11 mouse cellular contexts compared by ENCODE assay signal in genomic region chr11:85695614-85696263, GRCm38 (mm10).
DNase-seq lines count a peak whose midpoint lies in the region; ATAC-seq lines count a peak whose summit lies in the region.
"Had no signal": no experiment of that assay in that cellular context is flagged by ENCODE, and none has a peak within 500 bp of the region (broad histone marks: within the 10 kb centered on the region; RNA-seq: fewer than 3 reads in every experiment).

No protein-coding gene starts in this region.

- no peak overlapping the region for H3K4me2 ChIP-seq in midbrain, embryonic 13.5 days (replicated peaks)
- H3K4me2 ChIP-seq in kidney, embryonic 14.5 days (replicated peaks; ENCODE audit: low read depth, low read length) = no peak overlapping the region
- no peak overlapping the region for H3K4me2 ChIP-seq in liver, embryonic 12.5 days

- peaks cover 52% of the 10 kb centered on the region for H3K4me1 ChIP-seq in midbrain, embryonic 10.5 days
- H3K4me1 ChIP-seq in midbrain, embryonic 13.5 days (replicated peaks) = peaks cover 5% of the 10 kb centered on the region; the same call in 1 of the 2 replicates
- peaks cover 44% of the 10 kb centered on the region for H3K4me1 ChIP-seq in kidney, embryonic 14.5 days (ENCODE audit: control insufficient read depth, insufficient read depth, low read length)
- H3K4me1 ChIP-seq in liver, embryonic 12.5 days = peaks cover 29% of the 10 kb centered on the region

- H3K27ac ChIP-seq in midbrain, embryonic 10.5 days (replicated peaks) = peak overlapping the region; percentile 33; the same call in 1 of the 2 replicates
- no peak overlapping the region for H3K27ac ChIP-seq in midbrain, embryonic 13.5 days
- H3K27ac ChIP-seq in kidney, embryonic 14.5 days (ENCODE audit: low read depth, low read length) = peak overlapping the region; percentile 39; the same call in 1 of the 2 replicates
- H3K27ac ChIP-seq in liver, embryonic 12.5 days = no peak overlapping the region

- ATAC-seq in midbrain, embryonic 13.5 days = no peak
- peak; percentile 28; the same call in 1 of the 2 replicates for ATAC-seq in kidney, embryonic 14.5 days (ENCODE audit: low FRiP score, low TSS enrichment)
- ATAC-seq in liver, embryonic 12.5 days = peak; percentile 51
- ATAC-seq in activated CD4-positive, CD25-positive, alpha-beta regulatory T cell, adult 4 months = no peak

- no peak for DNase-seq in midbrain, embryonic 10.5 days (ENCODE audit: low spot score)
- DNase-seq in embryo, embryonic 10.5 days (ENCODE audit: low spot score) = no peak
- no peak for DNase-seq in layer of hippocampus, postnatal 25 days (ENCODE audit: extremely low spot score in 1 of 2, low spot score in 1 of 2)
- DNase-seq: adrenal gland, adult 8-10 months; cerebellum, adult 18-20 months; thymus, postnatal 4 days had no signal

- peaks cover 30% of the 10 kb centered on the region for H3K27me3 ChIP-seq in midbrain, embryonic 10.5 days (ENCODE audit: low read depth, poor library complexity, severe bottlenecking)
- H3K27me3 ChIP-seq in midbrain, embryonic 13.5 days = 0 out of 2 replicates have a peak, but pooled peaks cover 2% of the 10 kb centered on the region
- H3K27me3 ChIP-seq in kidney, embryonic 14.5 days (ENCODE audit: control insufficient read depth, insufficient read depth, low read length) = peaks cover 13% of the 10 kb centered on the region
- H3K27me3 ChIP-seq in liver, embryonic 12.5 days (replicated peaks) = no peaks in the 10 kb centered on the region

- no peaks in the 10 kb centered on the region for H3K9me3 ChIP-seq in midbrain, embryonic 10.5 days (replicated peaks)
- no peaks in the 10 kb centered on the region for H3K9me3 ChIP-seq in midbrain, embryonic 13.5 days
- H3K9me3 ChIP-seq in kidney, embryonic 14.5 days (ENCODE audit: control insufficient read depth, low read length) = no peaks in the 10 kb centered on the region
- no peaks in the 10 kb centered on the region for H3K9me3 ChIP-seq in liver, embryonic 12.5 days (replicated peaks)
- H3K9me3 ChIP-seq: G1E had no signal

- H3K4me3 ChIP-seq in midbrain, embryonic 10.5 days = no peak overlapping the region
- no peak overlapping the region for H3K4me3 ChIP-seq in midbrain, embryonic 13.5 days (replicated peaks)
- H3K4me3 ChIP-seq in kidney, embryonic 14.5 days (ENCODE audit: low read length) = no peak overlapping the region
- no peak overlapping the region for H3K4me3 ChIP-seq in liver, embryonic 12.5 days

- H3K36me3 ChIP-seq in midbrain, embryonic 10.5 days = no peaks in the 10 kb centered on the region
- no peaks in the 10 kb centered on the region for H3K36me3 ChIP-seq in midbrain, embryonic 13.5 days
- no peaks in the 10 kb centered on the region for H3K36me3 ChIP-seq in kidney, embryonic 14.5 days (ENCODE audit: control insufficient read depth, insufficient read depth, low read length)
- H3K36me3 ChIP-seq in liver, embryonic 12.5 days = no peaks in the 10 kb centered on the region
- H3K36me3 ChIP-seq: G1E had no signal

- no peak overlapping the region for H3K9ac ChIP-seq in midbrain, embryonic 13.5 days (replicated peaks)
- H3K9ac ChIP-seq in kidney, embryonic 14.5 days (ENCODE audit: low read depth, low read length) = peak overlapping the region; percentile 12; the same call in 1 of the 2 replicates
- no peak overlapping the region for H3K9ac ChIP-seq in liver, embryonic 12.5 days

- 83% methylated on average over 16 of the region's 16 CpGs for WGBS in midbrain, embryonic 10.5 days
- WGBS in midbrain, embryonic 13.5 days = 79% methylated on average over 16 of the region's 16 CpGs
- 57% methylated on average over 16 of the region's 16 CpGs for WGBS in kidney, embryonic 14.5 days
- 74% methylated on average over 16 of the region's 16 CpGs for WGBS in liver, embryonic 12.5 days (ENCODE audit: insufficient replicate concordance)

Comparison
In these comparisons a context has a peak if more than half of its experiments do, and no peak if none do; other contexts are left out.
1. H3K27ac ChIP-seq: peak in midbrain, embryonic 10.5 days (single experiment) and kidney, embryonic 14.5 days (single experiment); none in midbrain, embryonic 13.5 days (single experiment) and liver, embryonic 12.5 days (single experiment).
2. ATAC-seq: peak in kidney, embryonic 14.5 days (single experiment) and liver, embryonic 12.5 days (single experiment); none in midbrain, embryonic 13.5 days (single experiment) and activated CD4-positive, CD25-positive, alpha-beta regulatory T cell, adult 4 months (single experiment).